Mouse (Mus musculus): ENCODE results near the gene Stx6.

Stx6 gene

DNA sequence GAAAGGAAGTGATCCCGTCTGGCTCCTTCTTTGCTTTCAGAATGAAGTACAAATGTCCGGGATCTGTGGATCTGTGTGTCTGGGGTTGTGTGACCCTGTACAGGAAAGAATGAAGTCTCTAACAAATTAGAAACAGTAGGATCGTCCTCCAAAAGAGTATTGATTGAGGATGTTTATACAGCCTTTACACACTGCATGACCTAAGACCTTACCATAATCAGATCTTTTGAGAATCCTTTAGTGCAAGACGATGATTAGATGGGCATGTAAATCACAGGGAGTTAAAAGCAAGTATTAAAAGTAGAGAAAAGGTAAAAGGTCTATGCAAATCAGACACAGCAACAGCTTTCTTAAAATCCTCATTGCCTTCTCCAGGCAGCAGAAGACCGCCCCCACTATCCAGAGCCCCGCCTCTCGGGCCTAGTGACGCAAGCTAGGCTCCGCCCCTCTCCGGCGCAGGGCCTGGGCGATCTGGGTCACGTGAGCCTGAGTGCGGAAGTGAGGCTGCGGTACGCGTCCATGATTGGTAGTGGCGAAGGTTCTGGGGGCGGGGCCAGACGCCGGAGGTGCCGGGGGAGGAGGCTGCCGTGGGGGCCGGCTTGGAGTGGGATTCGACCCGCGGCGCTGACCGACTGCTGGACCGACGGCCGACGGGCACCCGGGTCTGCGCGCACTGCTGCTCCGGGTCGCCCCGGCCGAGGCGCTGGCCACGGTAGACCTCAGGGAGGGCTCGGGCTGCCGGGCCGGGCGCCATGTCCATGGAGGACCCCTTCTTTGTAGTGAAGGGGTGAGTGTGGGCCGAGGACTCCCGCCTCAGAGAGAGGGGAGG lies at the start of gene Stx6:
Gene Stx6 (plus strand): TSS at position 575 of the 829 bp plus-strand sequence.
- peak; percentile 99 for DNase-seq (ENCODE audit: low spot score)

DNA sequence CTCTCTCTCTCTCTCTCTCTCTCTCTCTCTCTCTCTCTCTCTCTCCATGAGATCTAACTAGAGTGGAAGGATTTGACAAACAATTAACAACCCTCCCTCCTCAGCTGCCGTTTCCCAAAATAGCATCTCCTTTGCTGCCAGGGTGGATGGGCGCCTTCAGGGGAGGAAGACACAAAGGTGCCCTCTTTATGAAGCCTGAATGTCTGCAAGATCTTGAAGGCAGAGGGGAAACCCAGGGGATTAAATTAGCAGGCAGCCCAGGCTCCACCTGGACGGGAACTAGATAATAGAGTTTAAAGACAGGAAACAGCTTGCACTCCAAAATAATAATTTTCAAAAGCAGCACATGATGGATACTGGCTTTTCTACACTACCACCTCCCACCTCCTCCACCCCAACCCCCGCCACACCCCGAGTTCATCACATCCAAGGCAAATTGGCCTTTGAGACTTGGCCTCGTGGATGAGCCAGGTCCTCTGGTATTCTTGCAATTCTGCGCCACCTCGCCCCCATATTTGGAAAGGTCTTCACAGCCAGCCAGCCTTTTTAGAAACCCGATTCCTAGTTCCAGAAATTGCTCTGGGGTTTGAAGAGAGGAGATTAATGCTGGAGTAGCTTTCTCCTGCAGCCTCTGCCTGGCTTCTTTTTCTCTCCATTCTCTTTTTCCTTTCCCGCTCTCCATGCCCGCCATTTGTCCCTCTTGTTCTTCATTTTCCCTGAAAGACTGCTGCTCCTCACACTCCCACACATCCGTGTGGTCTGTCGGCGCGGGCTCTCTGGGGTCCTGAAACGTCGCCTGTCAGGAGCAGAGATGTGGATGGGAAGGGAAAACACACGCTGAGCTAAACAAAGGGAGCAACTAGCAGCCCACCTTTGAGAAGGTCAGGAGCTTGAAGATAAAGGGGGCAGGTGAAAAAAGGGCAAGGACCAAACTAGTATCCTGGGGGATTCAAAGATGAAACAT lies 48.8 kb upstream of the Stx6 start:
- DNase-seq (ENCODE audit: low spot score) = no peak

DNA sequence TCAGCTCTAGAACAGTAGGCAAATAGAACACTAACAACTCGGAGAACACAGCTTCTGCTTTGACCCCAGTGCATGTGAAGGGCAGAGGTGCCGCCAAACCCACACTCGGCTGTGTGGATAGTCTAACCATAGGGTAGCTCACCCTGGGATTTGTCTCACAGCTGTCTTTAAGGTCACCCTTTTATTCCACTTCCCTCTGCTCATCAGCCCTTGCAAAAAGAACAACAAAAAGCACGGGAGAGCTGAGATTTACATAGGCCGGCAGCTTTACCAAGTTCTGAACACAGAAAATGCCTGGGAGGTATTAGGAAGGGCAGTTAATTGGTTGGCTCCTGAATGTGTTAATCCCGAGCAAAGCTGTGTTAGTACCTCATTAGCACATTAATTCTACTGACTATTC lies 47.0 kb upstream of the Stx6 start:
- DNase-seq (ENCODE audit: low spot score) = no peak

DNA sequence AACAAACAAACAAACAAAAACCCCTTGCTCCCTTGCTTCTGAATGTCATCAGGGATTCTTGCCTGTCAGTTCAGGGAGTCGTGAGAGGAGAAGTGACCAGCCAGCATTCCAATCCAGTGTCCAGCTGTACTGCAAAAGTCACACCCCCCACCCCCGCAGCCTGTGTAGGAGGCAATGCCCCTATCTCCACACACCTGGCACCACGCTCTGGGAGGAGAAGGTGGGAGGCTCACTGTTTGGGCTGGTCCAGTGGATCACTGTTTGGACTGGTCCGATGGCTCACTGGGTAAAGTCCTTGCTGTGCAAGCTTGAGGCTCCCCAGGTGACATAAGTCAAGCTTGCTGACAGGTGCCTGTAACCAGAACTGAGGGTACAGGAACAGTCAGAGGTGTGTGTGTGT lies 46.4 kb upstream of the Stx6 start:
- no peak for DNase-seq (ENCODE audit: low spot score)

DNA sequence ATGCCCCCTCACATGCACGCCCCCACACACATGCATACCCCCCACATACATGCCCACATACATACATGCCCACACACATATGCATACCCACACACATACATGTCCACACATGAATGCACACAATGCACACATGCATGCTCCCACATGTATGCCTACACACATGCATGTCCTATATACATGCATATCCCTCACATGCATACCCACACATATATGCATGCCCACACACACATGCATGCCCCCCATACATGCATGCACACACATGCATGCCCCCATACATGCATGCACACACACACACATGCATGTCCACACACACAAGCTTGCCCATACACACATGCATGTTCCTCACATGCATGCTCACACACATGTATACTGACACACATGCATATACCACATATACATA lies 45.6 kb upstream of the Stx6 start:
- DNase-seq (ENCODE audit: low spot score) = no peak

DNA sequence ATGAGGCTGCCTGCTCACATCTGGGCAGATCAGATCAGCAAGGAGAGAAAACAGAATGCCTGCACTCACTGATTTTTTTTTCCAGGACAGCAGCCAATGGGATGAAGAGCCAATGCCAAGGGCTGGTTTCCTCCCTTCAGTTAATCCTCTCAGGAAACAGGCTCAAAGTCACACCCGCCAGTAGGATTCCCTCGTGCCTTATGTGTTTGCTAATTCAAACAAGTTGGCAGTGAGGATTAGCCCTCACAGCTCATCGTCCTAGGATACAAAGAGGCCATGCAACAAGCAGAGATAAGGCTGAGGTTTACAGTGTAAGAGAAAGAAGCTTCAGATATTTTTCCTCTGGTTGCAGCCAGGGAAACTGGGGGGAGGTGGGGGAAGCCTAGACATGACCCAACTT lies 44.6 kb upstream of the Stx6 start:
- DNase-seq (ENCODE audit: low spot score) = no peak

DNA sequence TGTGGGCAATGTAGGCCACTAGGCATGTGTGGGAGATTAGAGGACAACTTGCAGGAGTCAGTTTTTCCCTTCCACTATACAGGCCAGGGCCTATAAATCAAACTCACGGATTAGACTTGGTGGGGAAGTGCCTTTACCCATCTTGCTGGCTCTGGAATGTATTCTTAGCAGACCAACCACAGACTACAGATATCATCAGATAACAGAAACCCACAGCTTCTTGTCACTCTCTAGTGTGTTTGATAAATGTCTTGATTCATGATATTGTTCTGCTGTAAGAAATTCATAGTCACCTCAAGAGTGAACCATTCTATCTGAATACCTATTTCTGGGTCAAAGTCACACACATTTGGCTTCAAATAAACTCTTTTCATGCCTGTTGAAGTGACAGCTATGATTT lies 38.8 kb upstream of the Stx6 start:
- DNase-seq (ENCODE audit: low spot score) = no peak

DNA sequence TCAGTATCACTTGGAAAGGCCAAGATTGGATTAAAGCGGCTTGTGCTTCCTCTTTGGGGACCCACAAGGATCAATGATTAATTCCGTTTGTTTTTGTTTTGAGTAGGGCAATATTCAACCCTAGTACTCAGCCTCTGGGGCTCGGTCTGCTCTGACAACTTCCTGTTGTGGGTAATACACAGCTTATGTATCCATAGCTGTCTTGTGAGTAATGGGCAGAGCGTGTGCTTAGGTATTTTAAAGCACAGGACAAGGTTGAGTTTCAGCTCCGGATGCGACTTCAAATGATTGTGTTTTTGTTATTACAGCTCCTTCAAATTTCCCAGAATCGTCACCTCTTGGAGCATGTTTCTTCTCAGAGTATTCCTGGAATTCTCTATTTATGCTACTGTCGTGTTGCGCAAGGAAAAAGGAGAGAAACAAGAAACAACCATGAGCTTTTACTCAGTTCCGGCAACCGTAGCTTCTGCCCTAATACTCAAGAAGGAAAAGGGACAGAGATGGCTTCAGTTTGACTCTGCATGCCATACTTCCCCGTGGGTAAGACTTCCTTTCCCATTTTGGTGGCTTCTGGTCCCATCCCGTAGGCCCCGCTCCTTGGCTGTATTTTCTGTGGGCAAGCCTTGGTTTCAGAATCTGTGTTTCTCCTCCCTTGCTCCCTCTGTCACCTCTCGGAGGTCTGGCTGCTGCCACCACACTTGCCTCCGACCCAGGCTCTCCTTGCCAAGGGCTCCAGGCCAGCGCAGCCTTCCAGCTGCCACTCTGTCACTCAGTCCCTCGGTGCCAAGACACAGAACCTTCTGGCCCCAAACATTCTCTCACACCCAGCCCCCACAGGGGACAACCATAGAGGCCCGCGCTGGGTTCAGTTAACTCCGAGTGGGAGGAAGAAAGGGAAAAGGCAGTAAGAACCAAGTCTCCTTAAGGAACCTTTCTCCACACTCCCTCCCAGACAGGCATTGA lies 36.3 kb upstream of the Stx6 start:
- no peak for DNase-seq (ENCODE audit: low spot score)

DNA sequence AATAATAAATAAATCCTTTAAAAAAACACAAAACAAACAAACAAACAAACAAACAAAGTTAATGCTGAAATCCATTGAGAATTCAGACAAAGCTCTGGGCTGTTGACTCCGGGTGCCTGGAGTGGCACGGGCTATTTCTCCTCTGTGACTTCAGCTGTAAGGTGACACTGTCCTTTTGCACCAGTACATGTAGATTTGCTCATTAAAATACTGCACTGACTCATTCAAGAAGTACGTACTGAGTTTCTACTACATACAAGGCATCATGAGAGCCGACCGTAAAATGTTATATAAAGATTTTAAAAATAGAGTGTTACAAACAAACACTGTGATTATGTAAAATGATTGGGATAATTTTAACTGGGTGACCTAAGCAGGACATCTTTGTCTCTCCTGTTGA lies 34.1 kb upstream of the Stx6 start:
- DNase-seq (ENCODE audit: low spot score) = no peak

DNA sequence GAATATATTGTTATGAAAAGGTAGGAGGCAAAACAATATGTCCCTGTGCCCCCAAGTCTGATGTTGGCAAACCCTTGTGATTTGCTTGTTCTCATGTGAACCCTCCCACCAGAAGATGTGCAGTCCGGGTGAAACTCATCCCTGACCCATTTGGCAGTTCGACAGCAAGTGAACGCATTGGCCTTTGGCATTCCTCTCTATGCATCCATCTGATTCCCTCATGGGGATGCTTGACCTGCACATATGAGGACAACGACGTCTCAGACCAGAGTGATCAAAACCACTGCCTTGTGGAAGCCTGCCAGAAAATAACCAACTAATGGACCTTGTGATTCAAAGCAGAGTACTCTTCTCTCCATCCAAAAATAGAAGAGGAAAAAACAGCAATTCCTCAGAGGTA lies 31.8 kb upstream of the Stx6 start:
- no peak for DNase-seq (ENCODE audit: low spot score)

DNA sequence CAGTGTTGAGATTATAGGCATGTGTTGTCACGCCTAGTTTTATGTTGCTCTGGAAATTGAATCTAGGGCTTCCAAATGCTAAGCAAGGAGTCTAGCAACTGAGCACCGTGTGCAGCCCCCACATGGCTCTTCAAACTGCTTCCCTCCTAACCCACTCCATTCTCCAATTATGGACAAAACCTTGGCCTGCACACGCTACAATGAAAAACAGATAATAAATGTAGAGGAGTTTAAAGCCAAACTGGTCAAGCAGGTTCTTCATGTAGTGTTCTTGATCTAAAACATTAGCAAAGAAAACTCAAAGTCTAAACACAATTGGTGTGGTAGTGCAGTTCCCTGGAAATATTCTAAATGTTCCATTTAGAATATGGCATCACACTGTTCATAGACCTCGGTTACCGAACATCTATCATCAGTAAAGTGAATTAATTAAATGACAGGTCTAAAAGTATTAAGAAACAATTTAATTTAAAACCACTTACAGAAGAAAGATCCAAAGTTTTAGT lies 31.0 kb upstream of the Stx6 start:
- no peak for DNase-seq (ENCODE audit: low spot score)

DNA sequence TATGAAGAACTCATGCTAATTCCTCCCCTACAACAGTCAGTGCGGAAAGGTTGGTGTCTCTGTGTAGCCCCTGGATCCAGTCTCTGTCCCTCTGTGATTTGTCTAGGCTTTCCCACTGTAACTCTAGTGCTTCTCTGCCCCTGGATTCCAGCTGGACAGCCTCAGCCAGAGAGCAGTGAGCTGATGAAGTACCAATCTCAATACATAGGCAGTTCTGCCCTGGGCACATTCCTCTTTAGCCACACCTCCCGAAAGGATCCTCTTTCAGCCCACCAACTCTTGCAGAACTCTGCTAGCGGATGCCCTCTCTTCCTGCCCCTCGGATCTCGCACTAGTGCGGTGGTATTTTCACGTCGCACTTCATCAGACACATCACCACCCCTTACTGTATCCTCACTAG lies 23.6 kb upstream of the Stx6 start:
- DNase-seq (ENCODE audit: low spot score) = no peak

DNA sequence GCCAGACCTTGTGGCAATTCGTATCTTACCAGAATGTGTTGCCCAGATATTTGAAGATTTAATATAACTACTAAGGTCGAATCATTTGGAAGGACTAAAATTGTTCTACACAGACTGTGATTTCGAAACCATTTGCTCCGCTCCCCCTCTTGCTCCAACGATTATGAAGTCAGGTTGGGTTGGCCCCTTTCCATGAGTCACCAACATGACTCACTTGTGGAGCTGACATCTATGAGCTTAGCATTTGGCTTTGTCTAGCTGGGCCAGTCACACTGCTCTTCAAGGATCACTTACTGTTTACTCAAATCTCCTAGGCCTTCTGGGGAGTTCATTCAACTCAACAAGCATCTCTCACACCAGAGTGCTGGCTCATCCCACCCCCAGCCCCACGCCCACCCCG lies 19.7 kb upstream of the Stx6 start:
- DNase-seq (ENCODE audit: low spot score) = peak; percentile 83

DNA sequence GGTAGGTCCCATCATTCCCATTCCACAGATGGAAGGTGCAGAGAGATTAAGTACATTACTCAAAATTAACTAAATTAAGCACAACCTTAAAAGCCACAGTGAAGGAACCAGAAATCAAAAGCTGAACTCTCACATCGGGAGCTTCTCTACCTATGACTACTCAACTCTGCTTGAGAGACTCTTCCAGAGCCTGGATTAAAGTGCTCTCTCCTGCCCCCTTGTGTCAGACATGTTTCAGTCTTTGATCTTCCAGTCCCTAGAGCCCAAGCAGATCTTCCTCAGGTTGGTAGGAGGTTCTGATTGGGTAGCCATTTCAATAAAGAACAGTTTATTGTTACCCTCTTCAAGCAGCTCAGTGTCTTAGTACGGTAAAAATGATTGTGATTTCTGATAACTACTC lies 18.4 kb upstream of the Stx6 start:
- peak; percentile 74 for DNase-seq (ENCODE audit: low spot score)

DNA sequence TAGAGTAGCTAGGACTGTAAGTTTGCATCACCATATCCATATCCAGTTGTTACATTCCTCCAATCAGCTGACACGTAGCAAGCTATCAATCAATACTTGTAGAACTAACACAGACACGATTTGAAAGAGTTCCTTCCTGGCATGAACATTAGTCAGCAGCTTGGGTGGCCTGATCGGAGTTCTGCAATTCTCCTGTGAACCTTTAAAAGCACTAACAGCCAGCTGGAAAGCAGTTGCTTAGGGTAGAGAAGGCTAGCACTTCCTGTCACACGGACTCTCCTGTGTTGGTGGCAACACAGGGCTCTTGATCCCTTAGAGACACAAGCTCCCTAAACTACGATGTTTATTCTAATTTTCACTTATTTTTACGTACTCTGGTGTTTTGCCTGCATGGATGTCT lies 12.9 kb upstream of the Stx6 start:
- no peak for DNase-seq (ENCODE audit: low spot score)

DNA sequence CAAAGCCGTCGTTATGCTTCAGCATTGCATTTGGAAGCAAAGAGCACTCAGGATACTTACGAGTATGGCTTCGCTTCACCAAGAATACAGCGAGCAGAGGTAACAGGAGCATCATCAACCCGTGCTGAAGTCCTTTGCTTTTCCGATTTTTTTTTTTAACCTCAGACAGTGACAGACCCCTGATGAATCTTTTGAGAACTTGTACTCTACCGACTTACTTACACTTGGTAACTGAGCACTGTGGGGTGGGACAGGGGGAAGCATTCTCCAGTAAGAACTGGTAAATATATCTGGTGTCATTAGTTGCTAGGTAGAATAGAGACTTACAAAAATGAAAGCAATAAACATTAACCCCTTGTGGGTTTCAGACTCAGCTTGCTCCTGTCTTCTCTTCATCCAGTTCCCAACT lies 11.9 kb upstream of the Stx6 start, which contains the start of gene Mr1:
Gene Mr1 (minus strand): TSS at position 243 of the 409 bp plus-strand sequence.
- DNase-seq (ENCODE audit: low spot score) = peak; percentile 42

DNA sequence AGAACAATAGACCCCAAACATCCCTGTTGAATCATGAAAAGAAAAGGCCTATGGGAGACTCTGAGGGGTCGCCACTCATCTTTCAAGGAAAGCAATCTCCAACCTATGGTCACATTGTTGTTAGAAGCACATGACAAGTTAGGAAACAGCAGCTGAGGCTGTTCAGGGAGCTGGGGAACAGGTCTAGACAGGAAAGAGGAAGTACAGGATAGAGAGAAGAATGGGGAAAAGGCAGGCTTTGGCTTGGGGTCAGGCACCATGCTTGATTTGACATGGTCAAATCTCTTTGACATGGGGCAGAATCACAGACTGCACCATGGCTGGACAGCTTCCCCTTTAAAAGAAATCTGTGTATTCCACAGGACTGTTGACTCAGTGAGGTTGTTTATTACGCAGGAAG lies 11.3 kb upstream of the Stx6 start:
- DNase-seq (ENCODE audit: low spot score) = peak; percentile 25

DNA sequence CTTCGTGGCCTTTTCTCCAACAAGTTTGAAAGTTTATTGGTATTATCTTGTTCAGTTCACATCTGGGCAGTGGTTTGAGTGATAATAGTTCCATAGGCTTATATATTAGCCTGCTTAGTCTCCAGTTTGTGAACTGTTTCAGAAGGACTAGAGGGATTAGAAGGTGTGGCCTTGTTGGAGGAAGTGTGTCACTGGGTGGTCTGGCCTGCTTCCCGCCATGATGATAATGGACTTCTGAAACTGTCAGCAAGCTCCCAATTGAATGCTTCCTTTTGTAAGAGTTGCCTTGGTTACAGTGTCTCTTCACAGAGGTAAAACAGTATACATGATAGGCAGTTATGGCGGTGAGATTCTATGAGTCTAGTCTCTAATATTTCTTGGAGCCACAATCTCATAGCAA lies 9.1 kb upstream of the Stx6 start:
- DNase-seq (ENCODE audit: low spot score) = no peak

DNA sequence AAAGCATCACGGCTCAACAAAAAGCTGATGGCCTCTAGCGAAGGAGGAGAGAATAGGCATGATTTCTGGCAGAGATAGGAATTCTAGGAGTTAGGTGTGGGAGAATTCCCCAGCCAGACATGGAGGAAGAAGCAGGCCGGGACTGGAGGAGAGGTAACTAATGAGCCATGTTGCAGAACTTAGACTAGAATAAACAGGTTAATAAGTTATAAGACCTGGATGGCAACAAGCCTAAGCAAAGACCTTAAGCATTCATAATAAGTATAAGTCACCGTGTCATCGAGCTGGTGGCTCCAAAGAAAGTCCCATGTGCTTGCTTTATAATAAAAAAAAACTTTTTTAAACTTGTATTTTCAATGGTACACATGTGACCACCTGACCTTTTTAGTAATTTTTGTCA lies 7.7 kb upstream of the Stx6 start:
- no peak for DNase-seq (ENCODE audit: low spot score)

DNA sequence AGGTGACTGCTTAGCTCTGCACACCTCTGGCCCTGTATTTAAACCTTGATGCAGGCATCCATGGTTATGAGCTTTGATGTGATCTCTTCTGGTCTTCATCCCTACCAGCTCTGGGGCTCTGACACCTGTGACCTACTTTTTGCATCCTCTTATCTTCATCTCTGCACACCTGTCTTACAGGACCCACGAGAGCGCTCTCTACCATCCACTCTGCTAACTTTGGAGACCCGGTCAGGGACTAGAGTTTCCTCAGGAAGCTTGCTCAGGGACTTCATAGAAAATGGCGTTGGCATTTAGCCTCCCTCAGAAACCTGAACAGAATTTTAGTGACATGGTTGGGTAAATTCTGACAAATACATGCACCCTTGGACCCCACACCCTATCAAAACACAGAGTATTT lies 4.6 kb upstream of the Stx6 start:
- DNase-seq (ENCODE audit: low spot score) = no peak

DNA sequence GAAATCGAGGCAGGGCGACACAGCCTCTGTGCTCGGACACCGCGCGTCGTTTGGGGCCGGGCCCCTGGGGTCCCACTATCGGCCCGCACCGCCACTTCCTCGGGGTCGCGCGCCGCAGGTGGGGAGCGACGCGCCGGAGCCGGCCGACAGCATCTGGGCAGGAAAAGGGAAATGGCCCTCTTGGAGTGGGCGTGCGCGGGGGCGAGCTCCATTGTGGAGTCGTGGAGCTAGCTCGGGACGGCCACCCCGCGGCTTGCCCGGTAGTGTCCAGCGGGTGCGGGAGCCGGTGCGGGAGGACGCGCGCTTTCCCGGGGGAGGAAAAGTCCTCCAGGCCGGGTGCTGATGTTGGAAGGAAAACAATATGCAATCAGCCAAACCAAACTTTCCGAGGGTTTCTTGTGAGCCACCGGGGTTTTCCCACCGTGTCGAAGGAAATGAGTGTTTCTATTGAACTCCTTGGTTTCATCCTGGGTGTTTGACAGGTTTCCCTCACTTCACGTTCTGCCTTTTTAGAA lies 512 bp downstream of the Stx6 start:
- DNase-seq (ENCODE audit: low spot score) = peak; percentile 54
